Mouse (Mus musculus) hindlimb bud, embryonic 11.5 days (tissue): ENCODE results near the gene Vmn2r21.
"Not testable (repeated sequence)": the region's sequence is repeated elsewhere in the genome, so short reads cannot be mapped to it uniquely, and the experiment has no call there.

Experiments used
- DNase-seq: peaks from one replicate; pipeline ENCODE4 v3.0.0-alpha.2; 2012; ENCODE audit warnings: low read depth, low spot score; ENCODE audit errors: extremely low spot score

Gene Vmn2r21

GRCm38 (mm10) chr6:123533306-123533705, at the start of gene Vmn2r21:
Gene Vmn2r21, minus strand, starts transcription at chr6:123533406.
- not testable (repeated sequence) for DNase-seq

- not testable (repeated sequence) for DNase-seq
Measured at GRCm38 (mm10) chr6:123574698-123575097, 41.5 kb upstream of the Vmn2r21 start.

- DNase-seq = not testable (repeated sequence)
Measured at GRCm38 (mm10) chr6:123539755-123540154, 6.5 kb upstream of the Vmn2r21 start.

- DNase-seq = not testable (repeated sequence)
Measured at GRCm38 (mm10) chr6:123522263-123523011, 10.8 kb downstream of the Vmn2r21 start.

GRCm38 (mm10) chr6:123473045-123473444, 60.2 kb downstream of the Vmn2r21 start:
- not testable (repeated sequence) for DNase-seq

GRCm38 (mm10) chr6:123472458-123472987, 60.7 kb downstream of the Vmn2r21 start:
- not testable (repeated sequence) for DNase-seq

GRCm38 (mm10) chr6:123468651-123469050, 64.6 kb downstream of the Vmn2r21 start:
- not testable (repeated sequence) for DNase-seq
